Mouse (Mus musculus): ENCODE measurements around the gene P4ha2.
A peak's percentile ranks its signal among the peaks of the same experiment; 100 is the strongest.

The P4ha2 gene

DNA sequence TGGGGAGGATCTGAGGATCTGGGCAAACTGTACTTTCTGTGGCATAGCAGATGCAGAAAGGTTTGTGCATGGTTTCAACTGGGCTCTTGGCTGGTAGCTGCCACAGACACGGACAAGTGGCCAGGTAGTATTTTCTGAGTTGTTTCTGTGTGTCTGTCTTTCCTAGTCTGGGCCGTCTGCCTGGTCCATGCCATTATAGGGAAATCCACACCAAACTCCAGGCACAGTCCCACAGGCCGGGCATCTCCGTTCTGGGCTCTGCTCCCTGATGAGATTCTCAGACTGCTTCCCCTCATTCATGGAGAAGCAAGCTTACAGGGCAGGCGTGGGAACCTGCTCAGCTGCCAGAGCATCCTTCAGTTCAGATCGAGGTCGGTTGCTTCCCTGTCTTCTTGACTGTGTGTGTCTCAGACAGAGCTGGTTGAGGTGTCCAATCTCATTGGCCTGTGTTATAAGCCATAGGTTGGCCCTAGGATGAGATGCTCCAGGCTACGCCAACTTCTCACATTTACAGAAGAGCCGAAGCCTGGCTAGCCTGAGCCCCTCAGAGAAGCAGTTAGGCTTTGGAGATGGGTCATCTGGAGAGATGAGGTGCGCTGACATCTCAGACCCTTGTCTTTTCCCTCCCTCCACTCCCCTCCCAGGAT, at the start of gene P4ha2:
Gene P4ha2, plus strand, starts transcription at position 51 of the 647 bp plus-strand sequence.
- no peak for DNase-seq

DNA sequence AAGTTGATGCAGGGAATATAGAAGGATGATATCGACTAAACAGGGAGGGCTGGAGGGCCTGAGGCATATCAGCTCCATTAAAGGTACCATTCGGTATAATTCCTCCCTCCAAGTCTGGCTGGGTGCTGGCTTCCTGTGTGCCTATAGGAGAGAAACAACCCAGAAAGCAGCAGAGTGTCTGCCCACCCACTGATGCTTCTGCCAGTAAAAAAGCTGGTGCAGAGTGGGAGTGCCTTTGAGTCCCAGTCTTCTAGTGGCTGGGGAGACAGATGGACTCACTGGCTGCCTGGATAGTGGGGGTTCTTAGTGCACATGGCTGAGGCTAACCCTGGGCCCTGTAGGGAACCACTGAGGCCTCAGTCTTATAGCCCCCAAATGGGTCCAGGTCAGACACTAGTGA, 49.7 kb upstream of the P4ha2 start:
- DNase-seq, result no peak

DNA sequence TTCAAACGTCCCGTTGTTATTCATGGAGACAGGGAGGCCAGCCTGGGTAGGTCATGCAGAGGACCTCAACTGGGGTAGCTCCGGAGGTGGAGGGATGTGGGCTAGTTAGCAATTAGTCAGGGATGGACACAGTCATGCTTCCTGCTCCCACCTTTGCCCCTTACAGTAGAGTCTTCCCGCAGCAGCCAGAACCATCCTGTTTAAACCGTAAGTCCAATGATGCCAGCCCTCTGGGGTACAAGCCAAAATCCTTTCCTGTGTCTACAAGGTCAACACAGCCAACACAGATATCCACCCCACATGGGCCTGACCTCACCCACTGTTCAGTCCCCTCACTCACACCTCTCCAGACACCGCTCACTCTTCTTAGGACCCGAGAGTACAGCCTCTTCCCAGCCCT, 48.7 kb upstream of the P4ha2 start:
- DNase-seq, result no peak

DNA sequence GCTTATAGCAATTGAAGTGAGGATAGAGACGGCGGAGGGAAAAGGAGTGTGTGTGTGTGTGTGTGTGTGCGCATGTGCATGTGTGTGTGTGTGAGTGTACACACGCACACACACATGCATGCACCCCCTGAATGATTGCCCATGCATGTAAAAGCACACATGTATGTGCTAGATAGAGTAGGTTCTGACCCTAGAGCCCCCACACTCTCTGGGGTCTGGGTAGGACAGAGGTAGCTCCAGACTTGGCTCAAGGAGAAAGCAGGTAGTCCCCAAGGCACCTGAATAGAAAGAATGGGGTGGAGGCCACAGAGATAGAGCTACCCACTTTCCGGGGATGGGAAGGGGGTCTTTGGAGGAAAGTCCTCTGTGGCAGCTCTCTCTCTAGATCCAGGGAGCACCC, 47.8 kb upstream of the P4ha2 start:
- no peak for DNase-seq

DNA sequence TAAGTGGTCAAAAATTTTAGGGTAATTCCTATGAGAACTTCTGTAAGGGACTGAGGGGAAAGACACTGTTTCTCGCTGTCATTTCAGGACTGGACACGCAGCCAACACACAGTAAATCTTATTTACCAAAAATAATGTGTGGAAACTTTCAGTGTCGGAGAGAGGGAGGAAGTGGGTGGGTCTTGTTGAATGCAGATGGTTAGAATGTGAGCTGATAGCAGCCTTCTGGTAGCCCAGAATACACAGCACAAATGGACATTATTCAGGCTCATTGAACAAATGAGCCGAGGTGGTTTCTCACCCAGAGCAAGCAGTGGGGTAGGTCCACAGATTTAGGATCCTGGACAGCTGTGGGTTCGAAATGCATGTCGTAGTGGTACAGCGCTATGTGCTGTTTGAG, 46.8 kb upstream of the P4ha2 start:
- DNase-seq, result no peak

DNA sequence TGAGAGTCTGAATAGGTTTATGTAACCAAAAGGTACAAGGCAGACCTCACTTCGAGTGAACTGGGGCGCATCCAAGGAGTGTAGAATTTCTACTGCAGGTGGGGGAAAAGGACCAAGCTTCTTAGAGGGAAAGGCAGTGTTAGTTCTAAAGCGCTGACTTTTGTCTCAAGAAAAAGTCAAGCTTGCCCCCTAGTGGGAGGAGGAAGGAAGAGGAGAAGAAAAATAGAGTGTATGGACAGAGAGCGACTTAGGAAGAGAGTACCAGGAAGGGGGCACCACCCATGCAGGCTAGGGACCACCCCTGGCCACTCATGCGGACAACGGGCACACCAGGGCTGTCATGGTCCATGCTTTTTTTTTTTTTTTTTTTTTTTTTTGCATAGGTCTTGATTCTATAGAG, 45.6 kb upstream of the P4ha2 start:
- DNase-seq, result peak; percentile 56

DNA sequence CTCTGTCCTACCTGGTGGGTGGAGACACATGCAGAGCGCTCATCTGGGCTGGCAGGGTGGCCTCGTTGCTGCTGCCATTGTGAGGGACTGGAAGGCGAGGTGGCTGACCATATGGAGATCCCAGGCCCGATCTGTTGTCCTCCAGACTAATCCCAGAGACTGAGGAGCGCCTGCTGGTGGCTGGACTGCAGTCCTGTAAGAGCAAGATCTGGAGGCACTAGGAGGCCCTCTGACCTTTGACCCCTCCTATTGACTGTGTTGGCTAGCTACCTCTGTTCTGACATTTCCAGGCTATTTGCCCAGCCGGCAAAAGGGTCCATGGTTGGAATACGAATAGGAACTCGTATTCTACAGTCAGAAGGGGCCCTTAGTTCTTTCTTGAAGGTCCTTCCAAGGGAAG, 43.8 kb upstream of the P4ha2 start:
- DNase-seq, result peak; percentile 69

DNA sequence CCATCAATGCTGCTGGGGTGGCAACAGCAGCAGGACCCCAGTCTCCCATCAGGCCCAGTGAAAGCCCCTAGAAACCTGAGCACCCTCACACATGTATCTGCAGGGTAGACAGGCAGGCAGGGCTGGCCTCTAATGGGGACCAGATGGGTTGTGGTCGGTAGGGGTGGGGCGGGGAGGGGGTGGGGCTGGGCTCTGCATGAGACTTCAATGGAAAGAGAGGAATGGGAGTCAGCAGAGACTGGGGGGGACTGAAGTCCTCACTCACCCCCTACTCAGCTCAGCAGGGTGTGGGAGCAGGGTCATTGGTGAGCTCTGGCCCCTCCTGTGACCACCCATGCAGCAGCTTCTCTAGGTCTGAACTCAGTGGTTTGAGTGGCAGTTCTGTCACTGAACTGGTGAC, 42.5 kb upstream of the P4ha2 start:
- DNase-seq, result no peak

DNA sequence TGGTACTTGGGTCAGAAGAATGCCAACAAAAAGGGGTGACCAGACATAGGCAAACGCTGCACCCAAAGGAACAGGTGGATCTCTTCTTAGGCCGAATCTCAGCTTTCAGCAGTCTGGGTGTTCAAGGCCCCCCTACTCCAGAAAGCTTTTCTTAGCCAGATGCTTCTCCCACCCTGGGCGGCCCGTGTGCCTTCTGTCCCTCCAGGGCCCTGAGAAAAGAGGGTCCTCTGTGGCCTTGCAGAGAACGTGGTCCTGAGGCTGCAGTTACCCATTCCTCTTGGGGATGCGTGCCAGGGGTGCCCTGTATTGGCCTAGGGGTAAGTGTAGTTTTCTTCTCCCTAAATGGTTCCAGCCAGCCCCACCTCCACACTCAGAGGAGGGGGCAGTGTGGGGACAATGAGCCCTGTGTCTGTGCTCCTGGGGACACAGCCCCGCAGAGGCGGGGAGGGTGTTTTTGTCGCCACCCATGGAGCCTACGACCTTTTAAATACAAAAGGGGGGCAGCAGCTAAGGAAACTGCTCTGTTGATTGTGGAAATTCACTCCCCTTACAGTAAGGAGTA, 41.8 kb upstream of the P4ha2 start:
- no peak for DNase-seq

DNA sequence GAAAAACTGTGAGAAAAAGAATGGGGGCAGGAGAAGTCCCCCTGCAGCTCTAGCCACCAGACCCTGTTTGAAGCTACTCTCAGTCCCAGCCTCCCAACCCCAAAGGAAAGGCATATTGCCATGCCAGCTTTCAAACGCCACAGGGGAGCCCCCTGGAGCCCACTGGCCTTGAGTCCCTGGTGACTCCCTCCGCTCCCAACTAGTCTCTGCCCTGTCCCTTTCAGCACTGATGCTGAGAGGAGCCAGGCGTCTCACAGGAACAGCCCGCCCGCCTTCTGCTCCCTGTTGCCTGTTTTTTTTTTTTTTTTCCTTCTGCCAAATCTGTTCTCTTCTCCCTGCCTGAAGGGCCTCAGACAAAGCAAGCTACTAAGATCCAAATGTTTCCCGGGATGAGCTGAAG, 41.3 kb upstream of the P4ha2 start:
- peak; percentile 72 for DNase-seq

DNA sequence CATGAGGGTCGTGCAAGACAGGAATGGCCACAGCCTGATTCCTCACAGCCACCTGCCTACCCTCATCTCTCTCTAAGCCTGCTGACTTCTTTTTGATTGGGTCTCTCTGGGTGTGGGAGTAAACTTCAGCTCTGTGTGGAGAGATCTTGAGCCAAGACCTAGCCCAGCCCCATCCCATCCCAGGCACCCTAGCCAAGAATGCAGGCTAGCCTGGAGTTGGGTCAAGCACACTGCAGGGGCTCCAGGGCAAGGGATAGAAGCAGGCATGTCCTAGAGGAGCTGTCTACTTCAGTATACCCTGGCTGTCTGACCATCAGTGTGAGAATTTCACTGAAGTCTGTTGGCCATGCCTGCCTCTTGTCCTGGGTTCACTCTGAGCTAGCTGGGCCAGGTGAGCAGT, 40.4 kb upstream of the P4ha2 start:
- DNase-seq, result no peak

DNA sequence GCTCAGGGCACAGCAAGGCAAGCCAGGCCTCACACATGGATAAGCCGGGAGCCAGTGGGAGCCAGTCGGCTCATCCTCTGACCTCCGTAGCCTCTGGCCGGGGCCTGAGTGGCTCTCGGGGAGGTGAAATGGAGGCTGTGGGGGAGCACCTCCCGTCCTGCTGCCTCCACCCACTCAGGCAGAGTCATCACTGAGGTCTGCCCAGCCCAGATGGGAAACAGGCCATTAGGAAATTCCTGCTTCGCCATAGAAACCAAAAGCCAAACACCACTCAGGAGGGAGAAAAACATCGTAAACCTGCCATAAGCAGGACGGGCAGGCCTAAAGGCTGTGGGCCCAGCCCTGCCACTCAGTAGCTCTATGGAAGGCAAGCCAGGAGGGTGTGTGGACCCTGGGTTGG, 39.6 kb upstream of the P4ha2 start:
- DNase-seq, result no peak

DNA sequence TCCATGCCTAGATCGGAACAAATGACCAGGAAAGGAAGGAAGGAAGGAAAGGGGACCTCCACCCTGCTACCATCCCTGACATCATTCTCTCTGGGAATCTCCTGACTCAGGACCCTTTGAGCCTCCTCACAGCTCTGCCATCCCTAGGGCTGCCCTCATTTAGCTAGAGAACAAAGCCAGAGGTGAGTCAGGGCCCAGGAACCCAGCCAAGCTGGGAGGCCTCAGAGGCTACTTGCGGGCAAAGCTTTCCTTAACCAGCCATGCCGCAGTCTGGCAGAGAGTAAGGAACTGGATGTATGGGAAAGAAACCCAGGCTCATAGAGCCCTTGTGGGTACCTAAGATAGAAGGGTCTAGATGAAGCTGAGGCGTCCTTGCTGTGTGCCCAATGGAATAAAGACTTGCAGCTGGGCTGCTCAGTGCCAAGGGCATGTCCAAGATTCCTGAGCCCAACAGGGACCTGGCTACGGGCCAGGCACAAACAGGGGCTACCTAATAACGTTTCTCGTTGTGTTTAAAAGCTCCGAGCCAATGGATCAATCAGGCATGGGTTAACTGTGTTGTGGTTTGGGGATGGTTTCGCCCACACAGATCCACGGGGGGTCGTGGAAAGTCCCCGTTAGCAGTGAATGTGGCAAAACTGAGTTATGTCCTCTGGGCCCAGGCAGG, 37.7 kb upstream of the P4ha2 start:
- no peak for DNase-seq

DNA sequence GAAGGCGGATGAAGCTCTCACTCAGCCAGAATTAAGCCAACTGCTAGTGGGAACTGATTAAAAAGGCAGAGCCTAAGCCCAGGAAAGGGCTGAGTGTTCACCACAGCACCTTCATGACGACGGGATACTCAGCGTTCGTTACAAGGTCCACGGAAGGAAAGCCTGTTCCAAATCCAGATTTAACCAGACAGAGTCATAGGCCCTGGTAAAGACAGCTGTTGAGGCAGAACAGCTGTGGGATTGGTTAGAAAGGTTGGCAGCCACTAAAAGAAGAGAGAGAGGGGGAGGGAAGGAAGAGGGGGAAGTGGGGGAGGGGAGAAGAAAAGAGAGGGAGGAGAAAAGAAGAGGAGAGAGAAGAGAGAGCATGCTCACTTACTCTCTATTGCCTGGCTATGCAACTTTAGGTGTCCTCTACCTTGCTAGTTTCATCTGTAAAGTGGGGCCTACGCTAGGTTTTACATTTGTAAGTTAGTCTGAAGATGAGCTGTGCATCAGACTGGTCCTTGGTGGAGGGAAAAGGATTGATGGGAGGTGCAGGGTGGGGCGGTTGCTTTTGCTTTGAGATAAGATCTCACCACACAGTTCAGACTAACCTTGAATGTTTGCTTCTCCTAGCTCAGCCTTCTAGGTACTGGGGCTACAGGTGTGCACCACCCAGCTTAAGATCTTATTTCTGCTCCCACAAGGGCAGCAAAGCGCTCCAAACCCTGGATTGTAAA, 37.0 kb upstream of the P4ha2 start:
- no peak for DNase-seq

DNA sequence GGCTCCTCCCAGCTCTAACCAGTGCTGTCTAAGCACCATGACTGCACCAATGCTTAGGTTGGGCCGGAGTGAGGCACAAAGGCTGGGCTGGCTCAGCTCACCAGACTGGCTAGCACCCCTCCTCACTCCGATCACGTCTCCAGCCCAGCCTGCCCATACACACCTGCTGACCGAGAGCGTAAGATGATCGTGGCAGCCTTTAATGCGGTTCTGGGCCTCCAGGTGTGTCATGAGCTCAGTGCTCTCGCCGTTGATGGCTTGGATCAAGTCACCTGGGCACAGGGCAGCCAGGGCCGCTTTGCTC, 36.5 kb upstream of the P4ha2 start:
- DNase-seq, result no peak

DNA sequence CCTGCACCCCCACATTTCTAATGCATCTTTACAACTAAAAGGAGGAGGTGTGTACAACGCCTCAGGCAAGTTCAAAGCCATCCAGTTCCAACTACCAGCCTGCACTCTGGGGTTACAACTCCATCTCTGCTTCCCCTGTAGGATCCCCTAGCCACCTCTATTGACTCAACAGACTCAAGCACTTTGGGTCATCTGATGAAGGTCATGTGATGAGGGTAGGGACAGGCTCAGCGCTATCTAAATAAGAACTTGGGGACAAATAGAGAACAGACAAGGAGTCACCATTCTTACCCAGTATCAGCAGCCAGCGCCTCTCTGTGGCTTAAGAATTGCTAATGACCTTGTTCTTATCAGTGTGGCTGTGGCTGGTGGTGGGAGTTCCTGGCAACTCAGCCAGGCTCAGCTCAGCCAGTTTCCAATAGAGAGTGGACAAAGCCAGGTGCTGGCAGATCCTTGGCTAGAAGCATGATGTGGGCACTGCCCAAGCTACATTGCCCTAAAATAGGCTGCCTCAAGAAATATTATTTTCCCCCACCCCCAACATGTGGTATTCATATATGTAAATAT, 35.4 kb upstream of the P4ha2 start:
- no peak for DNase-seq

DNA sequence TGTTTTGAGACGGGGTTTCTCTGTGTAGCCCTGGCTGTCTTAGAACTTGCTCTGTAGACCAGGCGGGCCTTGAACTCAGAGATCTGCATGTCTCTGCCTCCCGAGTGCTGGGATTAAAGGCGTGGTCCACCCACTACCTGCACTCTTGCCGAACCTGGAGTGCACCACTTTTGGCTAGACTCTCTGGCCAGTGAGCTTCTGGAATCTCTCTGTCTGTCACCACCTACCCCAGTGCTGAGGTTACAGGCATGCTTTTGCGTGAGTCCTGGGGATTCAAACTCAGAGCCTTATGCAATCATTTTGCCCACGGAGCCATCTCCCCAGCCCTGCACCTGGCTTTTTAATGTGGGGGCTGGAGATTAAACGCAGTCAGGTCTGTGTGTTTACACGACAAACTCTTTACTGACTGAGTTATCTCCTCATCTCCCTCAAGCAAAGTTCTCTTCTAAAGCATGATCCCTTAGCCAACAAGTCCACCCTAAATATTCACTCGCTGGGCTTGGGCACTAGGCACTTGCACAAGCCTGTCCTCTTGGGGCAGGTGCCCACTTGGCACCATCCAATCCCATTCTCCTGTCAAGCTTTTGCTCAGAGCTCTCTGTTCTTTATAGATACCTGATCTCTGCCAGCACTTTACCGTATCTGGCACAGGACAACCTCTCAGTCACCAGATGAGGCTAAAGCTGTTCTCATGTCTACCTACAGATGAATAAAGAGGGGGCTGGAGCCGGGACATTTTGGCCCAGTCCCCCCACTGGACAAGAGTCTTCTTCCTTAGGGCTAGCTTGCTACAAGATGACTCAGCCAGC, 34.6 kb upstream of the P4ha2 start:
- no peak for DNase-seq

DNA sequence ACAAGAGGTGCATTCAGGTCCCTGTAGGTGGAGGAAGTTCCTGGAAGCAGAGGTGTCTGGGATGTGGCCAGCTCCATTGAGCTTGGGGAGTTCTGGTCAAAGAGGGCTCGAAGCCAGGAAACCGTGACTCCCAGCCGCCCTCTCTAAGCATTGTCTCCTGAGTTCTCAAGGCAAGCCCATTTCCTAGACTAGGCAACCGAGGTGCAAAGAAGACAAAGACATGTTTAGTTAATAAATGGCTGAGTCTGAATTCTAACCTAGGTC, 34.0 kb upstream of the P4ha2 start:
- DNase-seq, result no peak

DNA sequence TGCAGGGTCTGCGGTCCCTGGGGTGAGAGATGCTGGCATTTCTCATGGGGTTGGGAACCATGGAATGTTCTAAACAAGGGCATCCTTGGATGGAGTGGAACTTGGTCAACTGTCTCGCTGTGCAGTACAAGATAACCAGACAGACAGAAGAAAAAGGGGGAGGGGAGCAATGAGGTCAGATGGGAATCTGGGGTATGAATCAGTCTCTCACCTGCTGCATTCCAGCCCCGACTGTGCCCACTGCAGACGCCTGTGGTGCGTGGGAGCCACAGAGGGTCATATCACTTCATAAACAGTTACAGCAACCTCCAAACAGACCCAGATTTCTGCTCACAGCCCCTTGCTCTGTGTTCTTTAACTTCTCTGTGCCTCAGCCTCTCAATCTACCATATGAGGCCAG, 33.5 kb upstream of the P4ha2 start:
- no peak for DNase-seq

DNA sequence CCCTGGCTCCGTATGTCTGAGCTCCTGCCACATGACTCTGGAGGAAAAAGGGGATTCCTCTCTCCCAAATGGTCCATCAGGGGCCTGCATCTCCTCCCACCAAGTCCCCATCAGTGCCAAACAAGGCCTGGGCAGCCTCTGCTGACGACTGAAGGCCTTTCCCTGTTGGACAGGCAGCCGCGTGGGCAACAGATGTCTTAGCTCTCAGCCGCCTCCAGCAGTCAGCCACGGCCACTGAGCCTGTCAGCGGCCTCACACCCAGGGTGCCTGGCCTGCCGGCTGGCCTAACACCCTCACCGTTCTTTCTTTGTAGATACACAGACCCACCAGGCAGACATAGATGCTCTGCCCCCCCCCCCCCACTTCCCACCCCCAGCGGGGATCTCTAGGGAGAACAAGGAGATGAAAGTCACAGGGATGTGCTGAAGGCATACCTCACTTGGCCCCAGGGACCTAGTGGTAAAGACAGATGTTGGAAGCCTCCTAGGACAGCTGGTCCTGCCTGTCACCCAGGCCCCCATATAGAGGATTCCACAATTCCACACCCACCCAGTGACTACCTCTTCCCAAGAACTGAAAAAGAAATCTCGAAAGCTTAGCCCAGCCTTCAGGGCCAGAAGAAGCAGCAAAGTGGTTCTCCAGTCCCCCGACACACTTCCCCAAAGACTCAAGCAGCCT, 32.4 kb upstream of the P4ha2 start:
- DNase-seq, result no peak

DNA sequence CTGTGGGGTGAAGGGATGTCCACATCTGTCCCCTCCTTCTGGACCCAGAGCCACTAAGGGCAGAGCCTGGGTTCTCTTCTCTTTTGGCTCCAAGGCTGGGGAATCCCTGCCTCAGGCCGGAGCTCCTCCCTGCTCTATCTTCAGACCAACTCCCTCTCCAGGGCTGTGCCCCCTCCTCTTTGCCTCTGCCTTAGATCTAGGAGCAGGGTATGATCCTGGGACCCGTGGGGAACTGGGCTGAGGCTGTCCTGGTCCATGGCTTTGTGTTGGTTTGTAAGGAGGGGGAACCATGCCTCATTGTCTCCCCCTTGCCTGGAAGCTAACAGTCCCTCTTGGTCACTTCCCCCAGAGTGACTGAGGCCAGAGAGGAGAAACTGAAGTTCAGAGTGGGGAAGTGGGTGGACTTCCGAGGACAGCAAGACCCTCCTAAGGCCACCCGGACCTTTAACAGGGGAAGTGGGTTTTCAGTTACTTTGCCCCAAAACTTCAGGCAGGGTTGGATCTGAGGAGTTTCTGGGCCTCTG, 31.8 kb upstream of the P4ha2 start:
- no peak for DNase-seq
